Mouse (Mus musculus): ENCODE results near the gene Pcnx. TPM values are rescaled to one million over a fixed set of nuclear protein-coding genes. Genes with fewer than 3 reads are reported as not detected.

The Pcnx gene
- polyA plus RNA-seq, 1 experiment from 2014 or later = 8.6 TPM

- H3K9me3 ChIP-seq (ENCODE audit: control insufficient read depth, low read length) = no peaks in the 10 kb centered on the region
- H3K27me3 ChIP-seq (replicated peaks; ENCODE audit: control insufficient read depth, insufficient read depth, low read length) = no peaks in the 10 kb centered on the region
- H3K27ac ChIP-seq (ENCODE audit: low read depth, low read length) = no peak overlapping the region
- H3K4me3 ChIP-seq (ENCODE audit: low read length) = no peak overlapping the region
- H3K4me1 ChIP-seq (ENCODE audit: control insufficient read depth, insufficient read depth, low read depth, low read length) = no peaks in the 10 kb centered on the region
- no peak for ATAC-seq
- no peak overlapping the region for H3K4me2 ChIP-seq (ENCODE audit: low read length)
- H3K36me3 ChIP-seq (ENCODE audit: control insufficient read depth, insufficient read depth, low read length) = peaks cover 9% of the 10 kb centered on the region; the same call in 1 of the 2 replicates
- no peak overlapping the region for H3K9ac ChIP-seq (ENCODE audit: low read depth, low read length)
- 96% methylated on average over 4 of the region's 4 CpGs for WGBS
Measured at GRCm38 (mm10) chr12:81921785-81922184, 62.0 kb downstream of the Pcnx start.

- H3K36me3 ChIP-seq (ENCODE audit: control insufficient read depth, insufficient read depth, low read length) = peaks cover 9% of the 10 kb centered on the region; the same call in 1 of the 2 replicates
- ATAC-seq = no peak
- H3K4me3 ChIP-seq (ENCODE audit: low read length) = no peak overlapping the region
- H3K4me2 ChIP-seq (ENCODE audit: low read length) = no peak overlapping the region
- H3K9ac ChIP-seq (ENCODE audit: low read depth, low read length) = no peak overlapping the region
- no peaks in the 10 kb centered on the region for H3K27me3 ChIP-seq (replicated peaks; ENCODE audit: control insufficient read depth, insufficient read depth, low read length)
- no peaks in the 10 kb centered on the region for H3K9me3 ChIP-seq (ENCODE audit: control insufficient read depth, low read length)
- H3K4me1 ChIP-seq (ENCODE audit: control insufficient read depth, insufficient read depth, low read depth, low read length) = peaks cover 6% of the 10 kb centered on the region
- WGBS = 52% methylated on average over 3 of the region's 3 CpGs
- no peak overlapping the region for H3K27ac ChIP-seq (ENCODE audit: low read depth, low read length)
Measured at GRCm38 (mm10) chr12:81922838-81923237, 63.0 kb downstream of the Pcnx start.

GRCm38 (mm10) chr12:81927163-81927562 is 67.3 kb downstream of the Pcnx start:
- no peak overlapping the region for H3K27ac ChIP-seq (ENCODE audit: low read depth, low read length)
- no peak overlapping the region for H3K4me3 ChIP-seq (ENCODE audit: low read length)
- H3K27me3 ChIP-seq (replicated peaks; ENCODE audit: control insufficient read depth, insufficient read depth, low read length) = no peaks in the 10 kb centered on the region
- no peaks in the 10 kb centered on the region for H3K36me3 ChIP-seq (ENCODE audit: control insufficient read depth, insufficient read depth, low read length)
- no peak overlapping the region for H3K4me2 ChIP-seq (ENCODE audit: low read length)
- H3K9me3 ChIP-seq (ENCODE audit: control insufficient read depth, low read length) = no peaks in the 10 kb centered on the region
- H3K4me1 ChIP-seq (ENCODE audit: control insufficient read depth, insufficient read depth, low read depth, low read length) = peaks cover 6% of the 10 kb centered on the region
- ATAC-seq = no peak
- 97% methylated on average over 5 of the region's 5 CpGs for WGBS
- H3K9ac ChIP-seq (ENCODE audit: low read depth, low read length) = no peak overlapping the region

GRCm38 (mm10) chr12:81927643-81928381 is 68.0 kb downstream of the Pcnx start:
- H3K4me1 ChIP-seq (ENCODE audit: control insufficient read depth, insufficient read depth, low read depth, low read length) = peaks cover 6% of the 10 kb centered on the region
- H3K9me3 ChIP-seq (ENCODE audit: control insufficient read depth, low read length) = no peaks in the 10 kb centered on the region
- H3K9ac ChIP-seq (ENCODE audit: low read depth, low read length) = no peak overlapping the region
- 80% methylated on average over 19 of the region's 19 CpGs for WGBS
- no peak overlapping the region for H3K4me2 ChIP-seq (ENCODE audit: low read length)
- no peak overlapping the region for H3K4me3 ChIP-seq (ENCODE audit: low read length)
- H3K36me3 ChIP-seq (ENCODE audit: control insufficient read depth, insufficient read depth, low read length) = no peaks in the 10 kb centered on the region
- H3K27me3 ChIP-seq (replicated peaks; ENCODE audit: control insufficient read depth, insufficient read depth, low read length) = no peaks in the 10 kb centered on the region
- no peak overlapping the region for H3K27ac ChIP-seq (ENCODE audit: low read depth, low read length)
- no peak for ATAC-seq

GRCm38 (mm10) chr12:81928382-81928770 is 68.6 kb downstream of the Pcnx start:
- Histone ChIP-seq H3K36me3 (ENCODE audit: control insufficient read depth, insufficient read depth, low read length) (no peaks in the 10 kb centered on the region; the same call in 1 of the 2 replicates), H3K27me3 (replicated peaks; ENCODE audit: control insufficient read depth, insufficient read depth, low read length) (no peaks in the 10 kb centered on the region), H3K27ac (ENCODE audit: low read depth, low read length) (no peak overlapping the region), H3K9me3 (ENCODE audit: control insufficient read depth, low read length) (no peaks in the 10 kb centered on the region), H3K4me1 (ENCODE audit: control insufficient read depth, insufficient read depth, low read depth, low read length) (peaks cover 6% of the 10 kb centered on the region), H3K4me3 (ENCODE audit: low read length) (no peak overlapping the region), H3K9ac (ENCODE audit: low read depth, low read length) (no peak overlapping the region), H3K4me2 (ENCODE audit: low read length) (no peak overlapping the region)
- ATAC-seq = no peak
- WGBS = 72% methylated on average over 6 of the region's 6 CpGs

GRCm38 (mm10) chr12:81932015-81932414 is 72.2 kb downstream of the Pcnx start:
- 72% methylated on average over 13 of the region's 13 CpGs for WGBS
- H3K4me2 ChIP-seq (ENCODE audit: low read length) = no peak overlapping the region
- no peaks in the 10 kb centered on the region; the same call in 1 of the 2 replicates for H3K36me3 ChIP-seq (ENCODE audit: control insufficient read depth, insufficient read depth, low read length)
- no peaks in the 10 kb centered on the region for H3K27me3 ChIP-seq (replicated peaks; ENCODE audit: control insufficient read depth, insufficient read depth, low read length)
- H3K4me1 ChIP-seq (ENCODE audit: control insufficient read depth, insufficient read depth, low read depth, low read length) = peaks cover 6% of the 10 kb centered on the region
- H3K9me3 ChIP-seq (ENCODE audit: control insufficient read depth, low read length) = no peaks in the 10 kb centered on the region
- H3K9ac ChIP-seq (ENCODE audit: low read depth, low read length) = no peak overlapping the region
- H3K4me3 ChIP-seq (ENCODE audit: low read length) = no peak overlapping the region
- H3K27ac ChIP-seq (ENCODE audit: low read depth, low read length) = no peak overlapping the region
- ATAC-seq = peak; percentile 27; the same call in 1 of the 2 replicates

GRCm38 (mm10) chr12:81933430-81933829 is 73.6 kb downstream of the Pcnx start:
- no peaks in the 10 kb centered on the region for H3K27me3 ChIP-seq (replicated peaks; ENCODE audit: control insufficient read depth, insufficient read depth, low read length)
- no peak overlapping the region for H3K27ac ChIP-seq (ENCODE audit: low read depth, low read length)
- no peaks in the 10 kb centered on the region; the same call in 1 of the 2 replicates for H3K4me1 ChIP-seq (ENCODE audit: control insufficient read depth, insufficient read depth, low read depth, low read length)
- H3K9ac ChIP-seq (ENCODE audit: low read depth, low read length) = no peak overlapping the region
- H3K4me3 ChIP-seq (ENCODE audit: low read length) = no peak overlapping the region
- whole genome bisulfite sequencing = 86% methylated on average over 5 of the region's 5 CpGs
- no peak overlapping the region for H3K4me2 ChIP-seq (ENCODE audit: low read length)
- no peak for ATAC-seq
- no peaks in the 10 kb centered on the region; the same call in 1 of the 2 replicates for H3K36me3 ChIP-seq (ENCODE audit: control insufficient read depth, insufficient read depth, low read length)
- H3K9me3 ChIP-seq (ENCODE audit: control insufficient read depth, low read length) = no peaks in the 10 kb centered on the region

- no peaks in the 10 kb centered on the region; the same call in 1 of the 2 replicates for H3K36me3 ChIP-seq (ENCODE audit: control insufficient read depth, insufficient read depth, low read length)
- no peaks in the 10 kb centered on the region; the same call in 1 of the 2 replicates for H3K4me1 ChIP-seq (ENCODE audit: control insufficient read depth, insufficient read depth, low read depth, low read length)
- no peak overlapping the region for H3K27ac ChIP-seq (ENCODE audit: low read depth, low read length)
- ATAC-seq = no peak
- no peak overlapping the region for H3K4me2 ChIP-seq (ENCODE audit: low read length)
- no peaks in the 10 kb centered on the region for H3K27me3 ChIP-seq (replicated peaks; ENCODE audit: control insufficient read depth, insufficient read depth, low read length)
- no peak overlapping the region for H3K4me3 ChIP-seq (ENCODE audit: low read length)
- WGBS = 95% methylated on average over 5 of the region's 5 CpGs
- no peaks in the 10 kb centered on the region for H3K9me3 ChIP-seq (ENCODE audit: control insufficient read depth, low read length)
- no peak overlapping the region for H3K9ac ChIP-seq (ENCODE audit: low read depth, low read length)
Measured at GRCm38 (mm10) chr12:81934510-81934909, 74.7 kb downstream of the Pcnx start.

- H3K4me1 ChIP-seq (ENCODE audit: control insufficient read depth, insufficient read depth, low read depth, low read length) = no peaks in the 10 kb centered on the region; the same call in 1 of the 2 replicates
- no peak overlapping the region for H3K9ac ChIP-seq (ENCODE audit: low read depth, low read length)
- no peak overlapping the region for H3K4me2 ChIP-seq (ENCODE audit: low read length)
- no peaks in the 10 kb centered on the region; the same call in 1 of the 2 replicates for H3K36me3 ChIP-seq (ENCODE audit: control insufficient read depth, insufficient read depth, low read length)
- H3K27ac ChIP-seq (ENCODE audit: low read depth, low read length) = no peak overlapping the region
- no peaks in the 10 kb centered on the region for H3K9me3 ChIP-seq (ENCODE audit: control insufficient read depth, low read length)
- no peak for ATAC-seq
- 52% methylated on average over 4 of the region's 4 CpGs for WGBS
- H3K4me3 ChIP-seq (ENCODE audit: low read length) = no peak overlapping the region
- no peaks in the 10 kb centered on the region for H3K27me3 ChIP-seq (replicated peaks; ENCODE audit: control insufficient read depth, insufficient read depth, low read length)
Measured at GRCm38 (mm10) chr12:81936066-81936465, 76.2 kb downstream of the Pcnx start.

Data from hindbrain, embryonic 16.5 days (tissue).